Mouse (Mus musculus): ENCODE results near the gene Fyb. TPM values are rescaled to one million over a fixed set of nuclear protein-coding genes. Genes with fewer than 3 reads are reported as not detected.

The Fyb gene
- polyA plus RNA-seq, 1 experiment = 97.3 TPM

DNA sequence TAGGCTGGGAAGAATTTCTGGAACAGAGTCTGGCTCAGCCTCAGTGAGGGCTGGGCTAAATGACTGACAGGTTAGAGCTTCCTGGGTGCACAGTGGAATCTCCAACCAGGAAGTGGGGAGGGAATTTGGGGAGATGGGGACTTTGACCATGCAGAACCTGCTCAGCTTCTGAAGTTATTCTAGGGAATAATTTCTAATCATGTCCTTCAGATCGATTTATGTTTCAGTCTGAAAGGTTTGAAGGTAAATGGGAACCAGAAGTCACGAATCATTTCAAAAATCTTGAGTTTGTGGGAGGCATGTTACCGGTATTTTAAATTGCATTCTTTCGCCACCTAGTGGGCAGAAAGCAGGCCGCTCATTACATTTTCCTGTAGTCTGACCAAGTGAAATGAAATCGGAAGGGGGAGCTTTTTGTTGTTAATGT, 103.0 kb downstream of the Fyb start:
- Histone ChIP-seq H3K27ac (ENCODE audit: insufficient read depth, low read depth, low read length) (no peak overlapping the region), H3K27me3 (ENCODE audit: control insufficient read depth, insufficient read depth, low read length) (no peaks in the 10 kb centered on the region), H3K4me1 (ENCODE audit: control insufficient read depth, insufficient read depth, insufficient read length, low read length) (peaks cover 7% of the 10 kb centered on the region; the same call in 1 of the 2 replicates), H3K36me3 (ENCODE audit: control insufficient read depth, insufficient read depth, low read length) (no peaks in the 10 kb centered on the region), H3K4me3 (ENCODE audit: low read depth, low read length) (no peak overlapping the region)
- peak; percentile 14; the same call in 1 of the 2 replicates for TF ChIP-seq CTCF (IDR thresholded peaks at IDR 0.05; ENCODE audit: extremely low read depth, insufficient read length, insufficient replicate concordance, low read depth, low read length)
- TF ChIP-seq POLR2A (IDR thresholded peaks at IDR 0.05; ENCODE audit: low read depth, low read length) = no peak
- WGBS = under 1% methylated on average over 6 of the region's 6 CpGs

DNA sequence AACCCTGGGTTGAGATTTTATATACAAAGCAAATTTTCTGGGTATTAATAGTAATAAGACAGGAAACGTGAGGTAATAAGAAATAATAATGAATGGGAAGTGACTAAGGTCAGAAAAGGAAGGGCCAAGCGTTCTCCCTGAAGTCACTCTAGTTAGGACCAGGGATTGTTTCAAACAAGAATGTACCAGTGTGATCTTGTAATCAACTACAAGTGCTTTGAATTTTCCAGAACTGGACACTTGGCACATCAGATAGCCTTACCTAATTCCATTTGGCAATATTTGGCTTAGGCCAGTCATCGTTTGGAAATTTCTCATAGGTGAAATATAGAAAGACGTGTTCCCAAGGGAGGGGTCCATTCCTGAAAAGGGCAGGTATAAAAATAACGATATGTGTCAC, 103.5 kb downstream of the Fyb start:
- H3K36me3 ChIP-seq (ENCODE audit: control insufficient read depth, insufficient read depth, low read length) = no peaks in the 10 kb centered on the region
- H3K27ac ChIP-seq (ENCODE audit: insufficient read depth, low read depth, low read length) = no peak overlapping the region
- H3K4me1 ChIP-seq (ENCODE audit: control insufficient read depth, insufficient read depth, insufficient read length, low read length) = peaks cover 7% of the 10 kb centered on the region; the same call in 1 of the 2 replicates
- TF ChIP-seq CTCF (IDR thresholded peaks at IDR 0.05; ENCODE audit: extremely low read depth, insufficient read length, insufficient replicate concordance, low read depth, low read length) (no peak), POLR2A (IDR thresholded peaks at IDR 0.05; ENCODE audit: low read depth, low read length) (no peak)
- WGBS = 53% methylated on average over 5 of the region's 5 CpGs
- H3K4me3 ChIP-seq (ENCODE audit: low read depth, low read length) = no peak overlapping the region
- H3K27me3 ChIP-seq (ENCODE audit: control insufficient read depth, insufficient read depth, low read length) = no peaks in the 10 kb centered on the region

DNA sequence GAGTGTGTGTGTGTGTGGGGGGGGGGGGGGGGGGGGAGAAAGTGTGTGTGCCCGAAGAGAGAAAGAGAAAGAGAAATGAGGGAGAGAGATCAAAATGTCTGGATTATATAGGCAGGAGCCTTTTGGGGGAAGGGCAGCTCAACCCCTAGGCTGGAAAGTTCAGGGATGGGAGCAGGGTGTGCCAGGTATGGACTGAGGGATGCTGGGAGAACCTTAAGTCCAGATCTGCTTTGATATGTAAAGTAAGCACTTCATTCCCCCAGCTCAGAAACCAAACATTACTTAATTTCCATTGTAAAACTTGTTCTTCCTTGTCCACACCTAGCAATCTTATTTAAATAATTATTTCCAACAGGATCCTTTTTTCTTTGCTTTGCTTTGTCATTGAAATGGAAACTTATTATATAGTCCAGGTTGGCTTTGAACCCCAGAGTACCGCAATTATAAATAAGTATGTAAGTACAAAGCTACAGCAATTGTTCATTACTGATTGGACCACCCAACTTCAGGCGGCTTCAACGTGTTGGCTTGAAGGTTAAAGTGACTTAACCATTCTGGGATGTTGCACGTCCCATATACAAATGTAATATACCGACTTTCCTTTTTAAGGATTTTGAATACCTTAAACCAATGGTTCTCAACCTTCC, 105.9 kb downstream of the Fyb start:
- no peak overlapping the region for H3K4me3 ChIP-seq (ENCODE audit: low read depth, low read length)
- TF ChIP-seq CTCF (IDR thresholded peaks at IDR 0.05; ENCODE audit: extremely low read depth, insufficient read length, insufficient replicate concordance, low read depth, low read length) (no peak), POLR2A (IDR thresholded peaks at IDR 0.05; ENCODE audit: low read depth, low read length) (no peak)
- whole genome bisulfite sequencing = 80% methylated on average over 6 of the region's 6 CpGs
- H3K27me3 ChIP-seq (ENCODE audit: control insufficient read depth, insufficient read depth, low read length) = no peaks in the 10 kb centered on the region
- H3K36me3 ChIP-seq (ENCODE audit: control insufficient read depth, insufficient read depth, low read length) = no peaks in the 10 kb centered on the region
- peaks cover 7% of the 10 kb centered on the region; the same call in 1 of the 2 replicates for H3K4me1 ChIP-seq (ENCODE audit: control insufficient read depth, insufficient read depth, insufficient read length, low read length)
- H3K27ac ChIP-seq (ENCODE audit: insufficient read depth, low read depth, low read length) = no peak overlapping the region

DNA sequence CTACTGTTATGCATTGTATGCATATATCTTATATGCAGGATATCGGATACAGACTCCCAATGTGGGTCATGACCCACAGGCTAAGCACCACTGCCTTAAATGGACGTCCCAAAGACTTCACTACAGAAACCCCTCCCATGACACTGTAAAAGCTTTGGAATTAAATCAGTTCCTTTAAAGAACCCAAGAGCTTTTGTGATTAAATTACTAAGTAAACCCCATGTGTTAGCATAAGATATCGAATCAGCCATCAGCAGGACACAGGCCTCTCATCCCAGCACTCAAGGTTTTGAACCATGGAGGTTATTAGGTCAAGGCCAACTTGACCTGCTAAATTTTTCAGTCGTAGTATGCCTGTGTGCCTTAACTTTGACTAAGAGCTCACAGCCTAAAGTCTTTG, 106.5 kb downstream of the Fyb start:
- H3K27ac ChIP-seq (ENCODE audit: insufficient read depth, low read depth, low read length) = no peak overlapping the region
- TF ChIP-seq POLR2A (IDR thresholded peaks at IDR 0.05; ENCODE audit: low read depth, low read length) (no peak), CTCF (IDR thresholded peaks at IDR 0.05; ENCODE audit: extremely low read depth, insufficient read length, insufficient replicate concordance, low read depth, low read length) (no peak)
- no peaks in the 10 kb centered on the region for H3K27me3 ChIP-seq (ENCODE audit: control insufficient read depth, insufficient read depth, low read length)
- WGBS = 70% methylated on average over 4 of the region's 4 CpGs
- H3K36me3 ChIP-seq (ENCODE audit: control insufficient read depth, insufficient read depth, low read length) = no peaks in the 10 kb centered on the region
- H3K4me3 ChIP-seq (ENCODE audit: low read depth, low read length) = no peak overlapping the region
- H3K4me1 ChIP-seq (ENCODE audit: control insufficient read depth, insufficient read depth, insufficient read length, low read length) = peaks cover 5% of the 10 kb centered on the region; the same call in 1 of the 2 replicates

DNA sequence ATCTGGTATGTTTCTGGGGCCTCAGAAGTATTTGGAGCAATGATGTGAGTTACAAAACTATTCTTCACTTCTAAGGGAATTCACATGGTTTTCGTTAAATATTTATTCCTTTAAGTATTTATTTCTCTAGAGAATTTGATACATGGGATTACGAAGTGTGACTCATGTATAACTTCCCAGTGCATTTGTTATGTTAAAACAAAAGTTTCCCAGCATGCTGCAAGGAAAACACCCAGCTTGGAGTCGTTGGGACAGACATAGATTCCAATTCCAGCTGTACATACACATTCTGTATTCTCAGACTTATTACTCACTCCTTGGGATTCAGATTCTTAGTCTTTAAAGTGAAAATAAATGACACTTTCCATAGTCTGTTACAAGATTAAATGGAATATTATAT, 112.8 kb downstream of the Fyb start:
- Histone ChIP-seq H3K27me3 (ENCODE audit: control insufficient read depth, insufficient read depth, low read length) (no peaks in the 10 kb centered on the region), H3K27ac (ENCODE audit: insufficient read depth, low read depth, low read length) (no peak overlapping the region), H3K4me1 (ENCODE audit: control insufficient read depth, insufficient read depth, insufficient read length, low read length) (no peaks in the 10 kb centered on the region), H3K4me3 (ENCODE audit: low read depth, low read length) (no peak overlapping the region), H3K36me3 (ENCODE audit: control insufficient read depth, insufficient read depth, low read length) (no peaks in the 10 kb centered on the region)
- TF ChIP-seq CTCF (IDR thresholded peaks at IDR 0.05; ENCODE audit: extremely low read depth, insufficient read length, insufficient replicate concordance, low read depth, low read length) = no peak
- WGBS = 63% methylated on average over 3 of the region's 3 CpGs

DNA sequence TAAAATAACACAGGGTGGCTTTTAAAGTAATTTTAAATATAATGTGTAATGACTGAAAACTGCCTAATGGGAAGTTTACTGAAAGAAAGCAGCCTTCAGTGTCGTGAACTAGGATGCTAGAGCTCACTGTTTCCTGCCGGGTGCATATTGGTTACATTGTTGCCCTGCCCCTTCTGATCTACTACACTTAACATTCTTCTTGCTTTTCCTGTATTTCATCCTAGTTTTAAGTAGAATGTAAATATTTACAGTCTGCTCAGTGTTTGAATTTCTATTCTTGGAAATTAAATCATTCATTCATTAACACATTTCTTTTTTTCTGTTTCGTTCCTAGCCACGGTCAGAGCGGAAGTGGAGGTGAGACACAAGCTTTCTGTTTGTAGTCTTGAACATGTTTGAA, 119.6 kb downstream of the Fyb start:
- TF ChIP-seq POLR2A (IDR thresholded peaks at IDR 0.05; ENCODE audit: low read depth, low read length) = no peak
- TF ChIP-seq CTCF (IDR thresholded peaks at IDR 0.05; ENCODE audit: extremely low read depth, insufficient read length, insufficient replicate concordance, low read depth, low read length) = no peak
- 47% methylated on average over 5 of the region's 5 CpGs for WGBS
- H3K36me3 ChIP-seq (ENCODE audit: control insufficient read depth, insufficient read depth, low read length) = no peaks in the 10 kb centered on the region

DNA sequence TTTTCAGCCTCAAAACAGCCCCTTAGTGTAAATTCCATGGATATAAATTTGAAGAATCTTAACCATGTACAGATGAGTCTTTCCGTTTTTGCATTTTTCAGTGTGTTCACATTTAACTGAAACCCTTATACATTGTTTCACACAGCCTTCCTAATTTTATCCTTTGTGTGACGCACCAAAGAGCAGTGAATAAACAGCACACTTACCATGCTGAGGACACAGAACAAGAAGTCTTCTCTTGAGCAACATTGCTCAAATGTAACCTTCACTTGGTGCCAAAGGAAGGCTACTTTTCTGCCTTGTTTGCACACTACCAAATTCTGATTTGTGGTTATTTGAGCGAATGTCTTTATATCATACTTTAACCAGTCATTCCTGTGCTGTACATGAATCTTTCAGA, 122.8 kb downstream of the Fyb start:
- no peaks in the 10 kb centered on the region for H3K27me3 ChIP-seq (ENCODE audit: control insufficient read depth, insufficient read depth, low read length)
- no peaks in the 10 kb centered on the region for H3K4me1 ChIP-seq (ENCODE audit: control insufficient read depth, insufficient read depth, insufficient read length, low read length)
- WGBS = 92% methylated on average over 3 of the region's 3 CpGs
- TF ChIP-seq CTCF (IDR thresholded peaks at IDR 0.05; ENCODE audit: extremely low read depth, insufficient read length, insufficient replicate concordance, low read depth, low read length) (no peak), POLR2A (IDR thresholded peaks at IDR 0.05; ENCODE audit: low read depth, low read length) (no peak)
- H3K27ac ChIP-seq (ENCODE audit: insufficient read depth, low read depth, low read length) = no peak overlapping the region
- H3K4me3 ChIP-seq (ENCODE audit: low read depth, low read length) = no peak overlapping the region
- no peaks in the 10 kb centered on the region for H3K36me3 ChIP-seq (ENCODE audit: control insufficient read depth, insufficient read depth, low read length)

More for the DNA sequence above, 119.6 kb downstream of the Fyb start:
- H3K4me1 ChIP-seq (ENCODE audit: control insufficient read depth, insufficient read depth, insufficient read length, low read length) = no peaks in the 10 kb centered on the region
- no peaks in the 10 kb centered on the region for H3K27me3 ChIP-seq (ENCODE audit: control insufficient read depth, insufficient read depth, low read length)
- H3K4me3 ChIP-seq (ENCODE audit: low read depth, low read length) = no peak overlapping the region
- H3K27ac ChIP-seq (ENCODE audit: insufficient read depth, low read depth, low read length) = no peak overlapping the region

Measured in small intestine, adult 2 months (tissue).